Mouse (Mus musculus) layer of hippocampus, adult 8-10 months (tissue): Measurements from ENCODE around the gene Stra6. TPM values are rescaled to one million over a fixed set of nuclear protein-coding genes. Genes with fewer than 3 reads are reported as not detected.

ENCODE experiments used
- DNase-seq, 2 experiments: peaks; one replicate each; pipeline ENCODE4 v3.0.0; 2022; ENCODE audit warnings: low spot score in 2 of 2
- total RNA-seq, 4 experiments: library from RNA; stranded (reverse); gene quantifications; 2 replicates each; pipeline ENCODE4 v1.2.4; 2022

Gene Stra6
- total RNA-seq, 4 experiments from 2014 or later: 17.0 to 22.6 (median 18.2) TPM

GRCm38 (mm10) chr9:58128926-58129413 lies 65.4 kb downstream of the Stra6 start:
- DNase-seq: no peak

GRCm38 (mm10) chr9:58129508-58129907 lies 65.9 kb downstream of the Stra6 start:
- DNase-seq: no peak

- DNase-seq: no peak
Measured at GRCm38 (mm10) chr9:58130909-58131308, 67.3 kb downstream of the Stra6 start.

- no peak for DNase-seq
Measured at GRCm38 (mm10) chr9:58131735-58132134, 68.1 kb downstream of the Stra6 start.

GRCm38 (mm10) chr9:58133893-58134884 lies 70.6 kb downstream of the Stra6 start:
- DNase-seq: no peak

GRCm38 (mm10) chr9:58134906-58135305 lies 71.3 kb downstream of the Stra6 start:
- DNase-seq: no peak

GRCm38 (mm10) chr9:58135921-58136321 lies 72.3 kb downstream of the Stra6 start:
- DNase-seq: no peak

- peak in 1 of 2 experiments; percentile 54 for DNase-seq
Measured at GRCm38 (mm10) chr9:58139947-58140346, 76.4 kb downstream of the Stra6 start.

- no peak for DNase-seq
Measured at GRCm38 (mm10) chr9:58143419-58143818, 79.8 kb downstream of the Stra6 start.

GRCm38 (mm10) chr9:58144664-58145063 lies 81.1 kb downstream of the Stra6 start:
- no peak for DNase-seq

- DNase-seq: no peak
Measured at GRCm38 (mm10) chr9:58145417-58145816, 81.8 kb downstream of the Stra6 start.

GRCm38 (mm10) chr9:58148806-58149205 lies 85.2 kb downstream of the Stra6 start:
- DNase-seq: no peak

- no peak for DNase-seq
Measured at GRCm38 (mm10) chr9:58150733-58151361, 87.3 kb downstream of the Stra6 start.

- DNase-seq: no peak
Measured at GRCm38 (mm10) chr9:58153095-58153494, 89.5 kb downstream of the Stra6 start.

GRCm38 (mm10) chr9:58155366-58155765 lies 91.8 kb downstream of the Stra6 start:
- no peak for DNase-seq

GRCm38 (mm10) chr9:58156819-58157560 lies 93.4 kb downstream of the Stra6 start:
- DNase-seq: no peak

GRCm38 (mm10) chr9:58157838-58158237 lies 94.2 kb downstream of the Stra6 start:
- DNase-seq: no peak

GRCm38 (mm10) chr9:58158541-58159311 lies 95.1 kb downstream of the Stra6 start:
- no peak for DNase-seq

GRCm38 (mm10) chr9:58159855-58160254 lies 96.3 kb downstream of the Stra6 start:
- peak in 1 of 2 experiments; percentile 49 for DNase-seq

GRCm38 (mm10) chr9:58160315-58160714 lies 96.7 kb downstream of the Stra6 start:
- no peak for DNase-seq

GRCm38 (mm10) chr9:58162173-58162572 lies 98.6 kb downstream of the Stra6 start:
- no peak for DNase-seq
